In genomic region chr9:74978868-74979267, GRCm38 (mm10) we compare ENCODE assay signal across 19 mouse cellular contexts. TPM values are rescaled to one million over a fixed set of nuclear protein-coding genes. Genes with fewer than 3 reads are reported as not detected.
DNase-seq lines count a peak whose midpoint lies in the region; ATAC-seq and TF ChIP-seq lines count a peak whose summit lies in the region.
"Had no signal": no experiment of that assay in that cellular context is flagged by ENCODE, and none has a peak within 500 bp of the region (broad histone marks: within the 10 kb centered on the region; RNA-seq: fewer than 3 reads in every experiment).

No protein-coding gene starts in this region.

- no peak overlapping the region for H3K4me3 ChIP-seq in forebrain, embryonic 14.5 days (ENCODE audit: low read depth, low read length)
- no peak overlapping the region for H3K4me3 ChIP-seq in forebrain, embryonic 12.5 days (replicated peaks)
- H3K4me3 ChIP-seq in layer of hippocampus, adult 2 months, result peak overlapping the region; percentile 65
- no peak overlapping the region for H3K4me3 ChIP-seq in cortical plate, adult 2 months (ENCODE audit: insufficient read depth, low read length)
- H3K4me3 ChIP-seq: embryonic facial prominence, embryonic 12.5 days; erythroblast, embryonic 14.5 days; heart, embryonic 10.5 days; neural tube, embryonic 12.5 days had no signal

- H3K4me2 ChIP-seq in forebrain, embryonic 14.5 days (ENCODE audit: low read length), result peak overlapping the region; percentile 68; the same call in 1 of the 2 replicates
- no peak overlapping the region for H3K4me2 ChIP-seq in forebrain, embryonic 12.5 days
- H3K4me2 ChIP-seq: embryonic facial prominence, embryonic 12.5 days had no signal

- H3K9ac ChIP-seq in forebrain, embryonic 14.5 days (ENCODE audit: low read length), result no peak overlapping the region
- no peak overlapping the region for H3K9ac ChIP-seq in forebrain, embryonic 12.5 days
- H3K9ac ChIP-seq: embryonic facial prominence, embryonic 12.5 days; neural tube, embryonic 12.5 days had no signal

- H3K27me3 ChIP-seq in forebrain, embryonic 14.5 days (replicated peaks; ENCODE audit: control insufficient read depth, insufficient read depth, low read length), result no peaks in the 10 kb centered on the region
- no peaks in the 10 kb centered on the region for H3K27me3 ChIP-seq in forebrain, embryonic 12.5 days
- H3K27me3 ChIP-seq: embryonic facial prominence, embryonic 12.5 days; forebrain, embryonic 15.5 days; neural tube, embryonic 12.5 days had no signal

- no peak for TF ChIP-seq POLR2A in cortical plate, adult 2 months (IDR thresholded peaks at IDR 0.05; ENCODE audit: extremely low read depth, insufficient read depth, low read length)

- peaks cover 35% of the 10 kb centered on the region for H3K4me1 ChIP-seq in forebrain, embryonic 14.5 days (ENCODE audit: control insufficient read depth, insufficient read depth, low read length)
- peaks cover 51% of the 10 kb centered on the region for H3K4me1 ChIP-seq in forebrain, embryonic 12.5 days
- peaks cover 14% of the 10 kb centered on the region for H3K4me1 ChIP-seq in cortical plate, adult 2 months (ENCODE audit: control insufficient read depth, insufficient read depth, low read length)

- no peaks in the 10 kb centered on the region for H3K36me3 ChIP-seq in forebrain, embryonic 14.5 days (ENCODE audit: control insufficient read depth, insufficient read depth, low read length)
- no peaks in the 10 kb centered on the region for H3K36me3 ChIP-seq in forebrain, embryonic 12.5 days (replicated peaks)
- H3K36me3 ChIP-seq: embryonic facial prominence, embryonic 12.5 days; forebrain, embryonic 15.5 days; heart, embryonic 10.5 days; neural tube, embryonic 12.5 days had no signal

- no peak for TF ChIP-seq CTCF in layer of hippocampus, adult 2 months (conservative IDR thresholded peaks at IDR 0.05)
- TF ChIP-seq CTCF in cortical plate, adult 2 months (IDR thresholded peaks at IDR 0.05; ENCODE audit: extremely low read depth, insufficient read depth, low read length), result no peak

- no peak for DNase-seq in forebrain, embryonic 14.5 days (ENCODE audit: low spot score)
- DNase-seq in layer of hippocampus, adult 2 months (ENCODE audit: low spot score in 2 of 2), result no peak
- no peak for DNase-seq in layer of hippocampus, adult 9-10 months (ENCODE audit: low spot score)
- peak; percentile 66 for DNase-seq in brain, adult 2 months (ENCODE audit: low read depth, low spot score)
- DNase-seq in embryo, embryonic 9.5 days (ENCODE audit: extremely low spot score), result no peak
- DNase-seq: gastrocnemius, postnatal 36 days; kidney, adult 18-20 months; left cerebral cortex, postnatal 4 days; liver; thymus, postnatal 25 days had no signal

- no peaks in the 10 kb centered on the region for H3K9me3 ChIP-seq in forebrain, embryonic 14.5 days (replicated peaks; ENCODE audit: control insufficient read depth, low read length)
- H3K9me3 ChIP-seq in forebrain, embryonic 12.5 days, result no peaks in the 10 kb centered on the region
- H3K9me3 ChIP-seq: embryonic facial prominence, embryonic 12.5 days; forebrain, embryonic 15.5 days; heart, embryonic 10.5 days; neural tube, embryonic 12.5 days had no signal

- ATAC-seq in forebrain, embryonic 14.5 days, result no peak
- no peak for ATAC-seq in forebrain, embryonic 12.5 days (ENCODE audit: low FRiP score)
- ATAC-seq: forebrain, embryonic 15.5 days; lung, postnatal 0 days had no signal

- H3K27ac ChIP-seq in forebrain, embryonic 14.5 days (ENCODE audit: low read depth, low read length), result no peak overlapping the region
- H3K27ac ChIP-seq in forebrain, embryonic 12.5 days, result no peak overlapping the region
- peak overlapping the region; percentile 81 for H3K27ac ChIP-seq in layer of hippocampus, adult 2 months
- peak overlapping the region; percentile 55 for H3K27ac ChIP-seq in cortical plate, adult 2 months (ENCODE audit: insufficient read depth, low read length)
- H3K27ac ChIP-seq: embryonic facial prominence, embryonic 12.5 days; forebrain, embryonic 15.5 days; heart, embryonic 10.5 days; kidney, postnatal 0 days; neural tube, embryonic 12.5 days had no signal

- WGBS in forebrain, embryonic 14.5 days, result 80% methylated on average over 7 of the region's 7 CpGs
- 86% methylated on average over 7 of the region's 7 CpGs for WGBS in forebrain, embryonic 12.5 days

RNA-seq across cellular contexts. Expression of gene Fam214a, which starts 26.2 kb away (rescaled TPM):
- polyA plus RNA-seq in forebrain, embryonic 14.5 days (2014; fragmentation: Nextera tagmentation; extraction: Ambion mirVana), result 29.0 and 30.6 TPM in 2 replicates
- 30.9 and 34.1 TPM in 2 replicates for polyA plus RNA-seq in forebrain, embryonic 12.5 days (2016; fragmentation: Nextera tagmentation; extraction: Ambion mirVana)
- total RNA-seq in layer of hippocampus, adult 2 months (2021), result 10 to 100 TPM; 47.5 to 52.1 TPM
- polyA plus RNA-seq in cortical plate, adult 2 months (2012; rRNA removed), result 26.5 and 27.7 TPM in 2 replicates
- polyA plus RNA-seq: erythroblast, embryonic 14.5 days had no signal

RNA-seq across cellular contexts. Expression of gene Arpp19, which starts 58.5 kb away (rescaled TPM):
- 258 and 266 TPM in 2 replicates for polyA plus RNA-seq in forebrain, embryonic 14.5 days (2014; fragmentation: Nextera tagmentation; extraction: Ambion mirVana)
- polyA plus RNA-seq in forebrain, embryonic 12.5 days (2016; fragmentation: Nextera tagmentation; extraction: Ambion mirVana), result 321 and 326 TPM in 2 replicates
- 100 to 1,000 TPM; 163 to 170 TPM for total RNA-seq in layer of hippocampus, adult 2 months (2021)
- polyA plus RNA-seq in cortical plate, adult 2 months (2012; rRNA removed), result 390 and 417 TPM in 2 replicates

Comparison
In these comparisons a context has a peak if more than half of its experiments do, and no peak if none do; other contexts are left out.
1. H3K27ac ChIP-seq: peak in layer of hippocampus, adult 2 months (single experiment) and cortical plate, adult 2 months (single experiment); none in forebrain, embryonic 14.5 days (single experiment) and forebrain, embryonic 12.5 days (single experiment).